Mouse (Mus musculus): ENCODE measurements at regions not wholly inside any gene's neighbourhood (a gene's known extent, or its start where the extent isn't known, plus 50 kb on each side); places are given as distances from the start of the nearest gene placed in this dataset.

DNA sequence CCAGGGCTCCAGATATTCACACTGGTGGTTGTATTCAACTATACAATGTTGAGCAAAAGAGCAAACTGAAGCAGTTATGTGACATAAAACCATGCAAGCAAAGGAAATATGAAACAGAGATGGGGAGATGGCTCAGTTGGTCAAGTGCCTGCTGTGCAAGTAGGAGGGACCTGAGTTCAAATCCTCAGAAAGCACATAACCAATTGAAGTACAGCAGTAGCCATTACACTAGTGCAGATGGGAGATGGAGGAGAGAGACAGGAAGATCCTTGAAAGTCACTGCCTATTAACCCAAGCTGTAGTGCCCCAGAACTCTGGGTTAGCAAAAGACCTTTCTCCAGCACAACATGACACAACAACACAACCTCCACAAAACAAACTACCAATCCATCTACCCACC is 100.7 kb upstream of the Cxcr4 start:
- Histone ChIP-seq H3K79me2 (replicated peaks; ENCODE audit: control insufficient read depth, extremely low read depth, insufficient read depth, poor library complexity, severe bottlenecking) (no peaks in the 10 kb centered on the region), H3K9ac (ENCODE audit: insufficient read depth, low read depth) (no peak overlapping the region), H3K4me2 (ENCODE audit: insufficient read depth, low read depth, poor library complexity, severe bottlenecking) (no peak overlapping the region), H3K27me3 (replicated peaks) (no peaks in the 10 kb centered on the region), H3K4me3 (replicated peaks in 1 of 3; ENCODE audit: low read depth in 2 of 3, low read length in 2 of 3, poor library complexity in 1 of 3) (no peak overlapping the region), H3K4me1 (ENCODE audit: control insufficient read depth in 1 of 2, insufficient read depth in 2 of 2) (peaks cover 2 to 24% of the 10 kb centered on the region in 2 experiments; a peak in 3 of 4 replicates), H3K36me3 (replicated peaks in 1 of 2; ENCODE audit: control insufficient read depth in 1 of 2, insufficient read depth in 1 of 2, low read length in 1 of 2) (no peaks in the 10 kb centered on the region), H3K27ac (ENCODE audit: insufficient read depth, low read depth) (no peak overlapping the region), H3K9me3 (replicated peaks; ENCODE audit: low read length) (no peaks in the 10 kb centered on the region)
- dilution Hi-C loops (cut with MboI; ENCODE audit: extremely low pct_ligation_motif_present, extremely low pct_unique_long_range_greater_than_20kb, low sequenced_read_pairs) (no loop called here), in situ Hi-C loops (cut with MboI; ENCODE audit: low pct_ligation_motif_present, low pct_unique_long_range_greater_than_20kb, low sequenced_read_pairs) (no loop called here)
- no peak for DNase-seq (ENCODE audit: extremely low read depth)
- TF ChIP-seq BHLHE40 (IDR thresholded peaks at IDR 0.05; ENCODE audit: low read depth, low read length) (no peak), JUN (IDR thresholded peaks at IDR 0.05; ENCODE audit: insufficient read depth, low read depth, low read length) (no peak), KAT2A (IDR thresholded peaks at IDR 0.05; ENCODE audit: insufficient replicate concordance, low read length) (no peak), HCFC1 (IDR thresholded peaks at IDR 0.05; ENCODE audit: low read depth, low read length) (no peak), EP300 (IDR thresholded peaks at IDR 0.05; ENCODE audit: low read length) (no peak), NRF1 (IDR thresholded peaks at IDR 0.05; ENCODE audit: low read depth, low read length) (no peak), ZMIZ1 (IDR thresholded peaks at IDR 0.05; ENCODE audit: low read depth, low read length) (no peak), PAX5 (IDR thresholded peaks at IDR 0.05; ENCODE audit: low read length) (no peak), ELF1 (IDR thresholded peaks at IDR 0.05; ENCODE audit: low read depth, low read length) (no peak)

GRCm38 (mm10) chr1:128692313-128692712 is 100.2 kb upstream of the Cxcr4 start:
- H3K9ac ChIP-seq (ENCODE audit: insufficient read depth, low read depth) = no peak overlapping the region
- H3K4me3 ChIP-seq (replicated peaks in 1 of 3; ENCODE audit: low read depth in 2 of 3, low read length in 2 of 3, poor library complexity in 1 of 3) = no peak overlapping the region
- DNase-seq (ENCODE audit: extremely low read depth) = no peak
- no peaks in the 10 kb centered on the region for H3K27me3 ChIP-seq (replicated peaks)
- TF ChIP-seq CTCF (conservative IDR thresholded peaks at IDR 0.05 in 1 of 2, IDR thresholded peaks at IDR 0.05 in 1 of 2; ENCODE audit: low read depth in 2 of 2, low read length in 2 of 2) (no peak), SIN3A (IDR thresholded peaks at IDR 0.05; ENCODE audit: low read length) (no peak)
- H3K4me1 ChIP-seq (ENCODE audit: control insufficient read depth in 1 of 2, insufficient read depth in 2 of 2) = peaks cover 2 to 24% of the 10 kb centered on the region in 2 experiments; a peak in 3 of 4 replicates
- dilution Hi-C loops (cut with MboI; ENCODE audit: extremely low pct_ligation_motif_present, extremely low pct_unique_long_range_greater_than_20kb, low sequenced_read_pairs) = no loop called here
- H3K27ac ChIP-seq (ENCODE audit: insufficient read depth, low read depth) = no peak overlapping the region
- no peak overlapping the region for H3K4me2 ChIP-seq (ENCODE audit: insufficient read depth, low read depth, poor library complexity, severe bottlenecking)
- H3K79me2 ChIP-seq (replicated peaks; ENCODE audit: control insufficient read depth, extremely low read depth, insufficient read depth, poor library complexity, severe bottlenecking) = no peaks in the 10 kb centered on the region
- no peaks in the 10 kb centered on the region for H3K36me3 ChIP-seq (replicated peaks in 1 of 2; ENCODE audit: control insufficient read depth in 1 of 2, insufficient read depth in 1 of 2, low read length in 1 of 2)
- H3K9me3 ChIP-seq (replicated peaks; ENCODE audit: low read length) = no peaks in the 10 kb centered on the region
- in situ Hi-C loops (cut with MboI; ENCODE audit: low pct_ligation_motif_present, low pct_unique_long_range_greater_than_20kb, low sequenced_read_pairs) = no loop called here

- Histone ChIP-seq H3K79me2 (replicated peaks; ENCODE audit: control insufficient read depth, extremely low read depth, insufficient read depth, poor library complexity, severe bottlenecking) (no peaks in the 10 kb centered on the region), H3K36me3 (replicated peaks in 1 of 2; ENCODE audit: control insufficient read depth in 1 of 2, insufficient read depth in 1 of 2, low read length in 1 of 2) (no peaks in the 10 kb centered on the region), H3K9me3 (replicated peaks; ENCODE audit: low read length) (no peaks in the 10 kb centered on the region), H3K4me2 (ENCODE audit: insufficient read depth, low read depth, poor library complexity, severe bottlenecking) (no peak overlapping the region), H3K4me3 (replicated peaks in 1 of 3; ENCODE audit: low read depth in 2 of 3, low read length in 2 of 3, poor library complexity in 1 of 3) (no peak overlapping the region), H3K9ac (ENCODE audit: insufficient read depth, low read depth) (no peak overlapping the region), H3K4me1 (ENCODE audit: control insufficient read depth in 1 of 2, insufficient read depth in 2 of 2) (peaks cover 5 to 19% of the 10 kb centered on the region in 2 experiments), H3K27ac (ENCODE audit: insufficient read depth, low read depth) (no peak overlapping the region), H3K27me3 (replicated peaks) (no peaks in the 10 kb centered on the region)
- in situ Hi-C loops (cut with MboI; ENCODE audit: low pct_ligation_motif_present, low pct_unique_long_range_greater_than_20kb, low sequenced_read_pairs) = no loop called here
- TF ChIP-seq USF2 (conservative IDR thresholded peaks at IDR 0.05; ENCODE audit: low read depth, low read length) (no peak), MAFK (IDR thresholded peaks at IDR 0.05; ENCODE audit: insufficient replicate concordance, low read length) (no peak), ZC3H11A (IDR thresholded peaks at IDR 0.05; ENCODE audit: low read depth, low read length) (no peak), CTCF (conservative IDR thresholded peaks at IDR 0.05 in 1 of 2, IDR thresholded peaks at IDR 0.05 in 1 of 2; ENCODE audit: low read depth in 2 of 2, low read length in 2 of 2) (no peak), RAD21 (IDR thresholded peaks at IDR 0.05; ENCODE audit: low read depth, low read length) (no peak), UBTF (IDR thresholded peaks at IDR 0.05; ENCODE audit: low read depth, low read length) (no peak), E2F4 (IDR thresholded peaks at IDR 0.05; ENCODE audit: insufficient replicate concordance, low read depth, low read length) (no peak), USF1 (IDR thresholded peaks at IDR 0.05; ENCODE audit: low read depth, low read length) (no peak), ELF1 (IDR thresholded peaks at IDR 0.05; ENCODE audit: low read depth, low read length) (no peak), HCFC1 (IDR thresholded peaks at IDR 0.05; ENCODE audit: low read depth, low read length) (no peak), TBP (conservative IDR thresholded peaks at IDR 0.05; ENCODE audit: low read depth, low read length) (no peak), SIN3A (IDR thresholded peaks at IDR 0.05; ENCODE audit: low read length) (no peak), MAZ (IDR thresholded peaks at IDR 0.05; ENCODE audit: low read depth, low read length) (no peak), ZNF384 (IDR thresholded peaks at IDR 0.05; ENCODE audit: low read depth, low read length) (no peak), JUN (IDR thresholded peaks at IDR 0.05; ENCODE audit: insufficient read depth, low read depth, low read length) (no peak), BHLHE40 (IDR thresholded peaks at IDR 0.05; ENCODE audit: low read depth, low read length) (no peak), ETS1 (conservative IDR thresholded peaks at IDR 0.05; ENCODE audit: low read depth, low read length) (no peak), MEF2A (IDR thresholded peaks at IDR 0.05; ENCODE audit: borderline replicate concordance, low read depth, low read length) (no peak)
- no peak for DNase-seq (ENCODE audit: extremely low read depth)
- dilution Hi-C loops (cut with MboI; ENCODE audit: extremely low pct_ligation_motif_present, extremely low pct_unique_long_range_greater_than_20kb, low sequenced_read_pairs) = no loop called here
Observed at GRCm38 (mm10) chr1:128687236-128687927, 95.3 kb upstream of the Cxcr4 start.

Measured in CH12.LX (cell line).